Mouse (Mus musculus): ENCODE results near the gene Nras. TPM values are rescaled to one million over a fixed set of nuclear protein-coding genes. Genes with fewer than 3 reads are reported as not detected.
A peak's percentile ranks its signal among the peaks of the same experiment; 100 is the strongest.

Nras gene
- polyA plus RNA-seq, 2 experiments from 2014 or later: 106 to 107 TPM

DNA sequence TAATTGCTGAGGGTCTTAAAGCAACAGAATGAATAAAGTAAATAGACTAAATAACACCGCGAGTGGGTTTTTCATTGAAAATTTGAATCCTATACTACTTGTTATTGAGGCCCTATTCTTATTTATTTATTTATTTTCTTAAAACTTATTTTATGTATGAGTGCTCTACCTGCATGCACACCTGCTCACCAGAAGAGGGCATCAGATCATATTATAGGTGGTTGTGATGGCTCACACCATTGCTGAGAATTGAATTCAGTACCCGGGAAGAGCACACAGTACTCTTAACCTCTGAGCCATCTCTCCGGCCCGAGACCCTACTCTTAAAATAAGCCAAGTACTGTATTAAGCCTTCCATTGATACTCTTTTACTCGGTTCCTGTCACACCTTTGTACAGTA is 41.6 kb downstream of the Nras start:
- ATAC-seq: no peak

- no peak for ATAC-seq
Measured at GRCm38 (mm10) chr3:103100735-103101134, 42.6 kb downstream of the Nras start.

- ATAC-seq: no peak
Measured at GRCm38 (mm10) chr3:103101194-103101593, 43.1 kb downstream of the Nras start.

DNA sequence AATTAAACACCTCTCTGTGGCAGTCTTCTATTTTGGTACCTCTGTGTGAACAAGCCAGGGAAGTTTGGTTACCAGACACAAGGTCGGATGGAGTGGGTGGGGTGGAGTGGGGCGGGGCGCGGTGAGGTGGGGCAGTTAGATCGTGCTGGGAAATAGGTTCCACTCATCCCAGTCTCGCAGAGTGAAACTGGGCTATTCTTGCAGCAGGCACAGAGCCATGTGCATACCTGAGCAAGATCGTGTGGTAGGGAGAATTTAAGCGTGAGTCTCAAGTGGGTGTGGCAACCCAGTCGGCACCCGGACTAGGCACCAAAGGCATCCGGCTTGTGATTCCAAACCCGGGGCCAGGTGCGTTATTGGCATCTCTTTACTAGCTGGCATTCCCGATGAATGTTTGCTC is 43.8 kb downstream of the Nras start:
- peak; percentile 16 for ATAC-seq

DNA sequence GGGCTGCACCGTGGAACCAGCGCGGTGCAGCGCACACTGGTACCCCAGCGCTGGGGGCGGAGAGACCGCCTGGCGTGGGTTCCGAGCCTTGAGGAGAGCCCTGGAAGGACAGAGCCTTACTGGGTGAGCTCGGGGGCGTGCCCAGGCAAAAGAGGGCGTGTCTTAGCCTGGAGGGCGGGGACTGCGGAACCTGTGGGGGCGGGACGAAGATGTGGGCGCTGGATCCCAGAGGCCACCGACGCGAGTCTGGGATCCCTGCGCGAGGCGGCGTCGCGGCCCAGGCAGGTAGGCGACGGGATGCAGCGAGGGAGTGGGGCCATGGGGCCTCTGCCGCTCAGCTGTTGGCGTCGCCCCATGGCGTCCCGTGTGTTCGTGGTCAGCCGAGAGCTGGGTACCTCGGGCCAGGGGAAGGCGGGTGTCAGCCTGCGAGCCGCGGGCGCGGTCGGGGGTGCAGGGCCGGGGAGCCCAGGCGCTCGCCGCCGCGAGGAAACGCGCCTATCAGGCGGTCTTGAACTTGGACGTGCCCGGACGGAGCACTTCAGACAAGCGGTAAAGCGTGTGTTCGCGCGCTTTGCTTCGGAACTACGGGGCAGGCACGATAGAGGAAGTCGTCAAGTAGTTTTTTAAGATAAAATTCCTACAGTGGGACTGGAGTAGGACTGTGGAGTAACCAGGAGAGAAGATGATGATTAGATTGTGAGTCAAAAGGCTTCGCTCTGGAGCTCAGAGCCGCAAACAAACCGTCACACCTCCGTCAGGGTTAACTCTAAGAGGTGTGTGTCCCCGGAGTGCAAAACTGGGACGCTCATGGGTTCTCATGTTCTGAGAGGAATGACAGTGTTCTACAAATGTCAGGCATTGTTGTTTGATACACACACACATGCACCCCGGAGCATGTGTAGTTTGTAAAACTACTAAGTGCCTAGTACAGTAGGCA is 44.6 kb downstream of the Nras start, which contains the start of gene Dennd2c:
TSS of gene Dennd2c (plus strand) at position 151 of the 937 bp plus-strand sequence.
- peak; percentile 86 for ATAC-seq

DNA sequence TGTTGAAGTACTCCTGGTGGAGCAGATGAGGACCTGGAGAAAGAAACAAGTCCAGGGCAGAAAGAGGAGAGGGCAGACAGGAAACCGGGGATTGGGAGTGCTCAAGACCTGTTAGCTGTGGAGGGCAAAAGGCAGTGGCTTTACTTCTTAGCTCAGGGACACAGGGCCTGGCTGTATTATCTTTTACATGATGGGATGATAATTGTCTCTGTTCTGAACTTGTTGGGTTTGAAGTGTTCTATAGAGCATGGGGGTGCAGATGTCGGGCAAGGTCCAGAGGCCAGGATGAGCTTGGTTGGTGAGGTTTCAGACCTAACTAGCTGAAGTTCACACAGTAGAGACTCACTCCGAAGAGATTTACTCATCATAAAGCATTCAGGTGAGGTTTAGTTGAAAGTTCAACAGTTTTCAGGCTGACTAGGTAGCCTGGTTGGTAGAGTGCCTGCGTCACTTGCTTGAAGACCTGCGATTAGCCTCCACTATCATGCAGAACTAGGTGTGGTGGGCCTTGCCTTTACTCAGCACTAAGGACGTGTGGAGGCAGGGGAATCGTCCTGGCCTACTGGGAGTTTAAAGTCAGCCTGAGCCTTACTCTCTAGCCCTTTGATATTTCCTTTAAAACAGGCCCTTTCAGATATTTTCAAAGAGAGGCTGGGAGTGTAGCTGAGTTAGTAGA is 49.6 kb downstream of the Nras start:
- no peak for ATAC-seq

GRCm38 (mm10) chr3:103112216-103112615 is 54.1 kb downstream of the Nras start:
- ATAC-seq: no peak

Other genes starting within 250 kb of the Nras start
- gene Sycp1, start 122.2 kb upstream of the Nras start, polyA plus RNA-seq (2017; shearing (Covaris generic)): not detected
- gene Nr1h5, start 94.2 kb upstream of the Nras start, polyA plus RNA-seq (2017; shearing (Covaris generic)): not detected
- gene Sike1, start 62.6 kb upstream of the Nras start, polyA plus RNA-seq (2017; shearing (Covaris generic)): 10 to 100 TPM; 49.5 to 61.8 TPM
- gene Csde1, start 37.9 kb upstream of the Nras start, polyA plus RNA-seq (2017; shearing (Covaris generic)): 100 to 1,000 TPM; 514 to 711 TPM
- 1 to 10 TPM; 3.9 to 7.1 TPM for gene Ampd1, start 15.7 kb downstream of the Nras start, polyA plus RNA-seq (2017; shearing (Covaris generic))
- gene Dennd2c, start 44.3 kb downstream of the Nras start, polyA plus RNA-seq (2017; shearing (Covaris generic)): 1 to 10 TPM; 1.4 to 1.6 TPM
- 100 to 1,000 TPM; 129 to 131 TPM for gene Bcas2, start 113.4 kb downstream of the Nras start, polyA plus RNA-seq (2017; shearing (Covaris generic))
- gene Trim33, start 221.0 kb downstream of the Nras start, polyA plus RNA-seq (2017; shearing (Covaris generic)): 10 to 100 TPM; 58.5 to 71.2 TPM